Mouse (Mus musculus) CH12.LX (cell line): ENCODE measurements around the gene Macf1. TPM values are rescaled to one million over a fixed set of nuclear protein-coding genes. Genes with fewer than 3 reads are reported as not detected.

ENCODE experiments used
- DNase-seq: peaks from one replicate; pipeline ENCODE4 v3.0.0-alpha.2; 2013; ENCODE audit errors: extremely low read depth
- H3K27ac ChIP-seq: 2 replicates; pipeline ENCODE4 v1.5.1; 2012; ENCODE audit warnings: low read depth, mild to moderate bottlenecking, control low read depth, moderate library complexity; ENCODE audit not compliant: insufficient read depth
- H3K27me3 ChIP-seq: replicated peaks from 2 replicates; pipeline ENCODE3; 2012; ENCODE audit warnings: inconsistent platforms
- H3K36me3 ChIP-seq, 2 experiments: replicated peaks in 1 of 2; 2 replicates each; pipeline versions ENCODE3 to v1.6.1; 2012; ENCODE audit warnings: inconsistent platforms in 1 of 2, low read length in 1 of 2, mild to moderate bottlenecking in 1 of 2, mixed read lengths in 1 of 2, moderate library complexity in 1 of 2; ENCODE audit not compliant: control insufficient read depth in 1 of 2, insufficient read depth in 1 of 2
- H3K4me1 ChIP-seq, 2 experiments: 2 replicates each; pipeline ENCODE4 v1.6.1; 2012; ENCODE audit warnings: inconsistent platforms in 1 of 2, moderate library complexity in 1 of 2; ENCODE audit not compliant: insufficient read depth in 2 of 2, control insufficient read depth in 1 of 2
- H3K4me2 ChIP-seq: 2 replicates; pipeline ENCODE4 v1.6.1; 2012; ENCODE audit warnings: low read depth, mild to moderate bottlenecking, control low read depth; ENCODE audit not compliant: poor library complexity, insufficient read depth, severe bottlenecking
- H3K4me3 ChIP-seq, 3 experiments: fragments of 150-350 bp in 1 of 3; sonication (generic) in 1 of 3; replicated peaks in 1 of 3; 2 replicates each; pipeline versions ENCODE3 to v1.5.1; 2011 to 2012; ENCODE audit warnings: low read depth in 2 of 3, low read length in 2 of 3, mild to moderate bottlenecking in 2 of 3, moderate library complexity in 2 of 3, control low read depth in 1 of 3, improper control_type of control experiment in 1 of 3, inconsistent platforms in 1 of 3, mixed read lengths in 1 of 3; ENCODE audit not compliant: poor library complexity in 1 of 3
- H3K79me2 ChIP-seq: replicated peaks from 2 replicates; pipeline ENCODE4 v1.6.1; 2012; ENCODE audit warnings: mild to moderate bottlenecking, moderate library complexity; ENCODE audit not compliant: control insufficient read depth, poor library complexity, insufficient read depth, severe bottlenecking; ENCODE audit errors: extremely low read depth
- H3K9ac ChIP-seq: 2 replicates; pipeline ENCODE4 v1.6.1; 2012; ENCODE audit warnings: low read depth, mild to moderate bottlenecking, control low read depth, moderate library complexity; ENCODE audit not compliant: insufficient read depth
- H3K9me3 ChIP-seq: replicated peaks from 2 replicates; pipeline ENCODE3; 2012; ENCODE audit warnings: low read length, inconsistent platforms, mixed read lengths
- BHLHE40 ChIP-seq: IDR thresholded peaks from 2 replicates; pipeline ENCODE4 v1.6.1; 2011; ENCODE audit warnings: mild to moderate bottlenecking, low read depth, low read length, improper control_type of control experiment
- CHD1 ChIP-seq: IDR thresholded peaks from 2 replicates; pipeline ENCODE4 v1.6.1; 2012; ENCODE audit warnings: low read depth, low read length, improper control_type of control experiment, inconsistent platforms
- CTCF ChIP-seq, 2 experiments: IDR thresholded peaks in 1 of 2; conservative IDR thresholded peaks in 1 of 2; 2 replicates each; pipeline ENCODE4 v1.5.1; 2011 to 2012; ENCODE audit warnings: low read depth in 2 of 2, low read length in 2 of 2, improper control_type of control experiment in 1 of 2, inconsistent platforms in 1 of 2, mild to moderate bottlenecking in 1 of 2, moderate library complexity in 1 of 2
- E2F4 ChIP-seq: IDR thresholded peaks from 2 replicates; pipeline ENCODE4 v1.6.1; 2011; ENCODE audit warnings: low read depth, low read length, improper control_type of control experiment; ENCODE audit not compliant: insufficient replicate concordance
- ELF1 ChIP-seq: IDR thresholded peaks from 2 replicates; pipeline ENCODE4 v1.6.1; 2014; ENCODE audit warnings: low read depth, mild to moderate bottlenecking, inconsistent platforms, low read length, improper control_type of control experiment
- HCFC1 ChIP-seq: IDR thresholded peaks from 2 replicates; pipeline ENCODE4 v1.6.1; 2012; ENCODE audit warnings: low read depth, mild to moderate bottlenecking, inconsistent platforms, low read length, improper control_type of control experiment
- IRF4 ChIP-seq: IDR thresholded peaks from 2 replicates; pipeline ENCODE4 v1.6.1; 2014; ENCODE audit warnings: low read depth, mild to moderate bottlenecking, inconsistent platforms, low read length, improper control_type of control experiment
- JUN ChIP-seq: IDR thresholded peaks from 2 replicates; pipeline ENCODE4 v1.6.1; 2011; ENCODE audit warnings: low read depth, mild to moderate bottlenecking, low read length, improper control_type of control experiment, moderate library complexity; ENCODE audit not compliant: insufficient read depth
- JUND ChIP-seq: conservative IDR thresholded peaks from 2 replicates; pipeline ENCODE4 v1.6.1; 2011; ENCODE audit warnings: low read depth, low read length, improper control_type of control experiment
- KAT2A ChIP-seq: IDR thresholded peaks from 2 replicates; pipeline ENCODE4 v1.6.1; 2012; ENCODE audit warnings: low read length, improper control_type of control experiment, inconsistent platforms; ENCODE audit not compliant: insufficient replicate concordance
- MEF2A ChIP-seq: IDR thresholded peaks from 2 replicates; pipeline ENCODE4 v1.6.1; 2014; ENCODE audit warnings: low read depth, mild to moderate bottlenecking, inconsistent platforms, low read length, improper control_type of control experiment, borderline replicate concordance
- MXI1 ChIP-seq: IDR thresholded peaks from 2 replicates; pipeline ENCODE4 v1.6.1; 2011; ENCODE audit warnings: mild to moderate bottlenecking, low read depth, low read length, improper control_type of control experiment
- MYC ChIP-seq: IDR thresholded peaks from 2 replicates; pipeline ENCODE4 v1.6.1; 2011; ENCODE audit warnings: low read depth, mild to moderate bottlenecking, improper control_type of control experiment, low read length
- NELFE ChIP-seq: IDR thresholded peaks from 2 replicates; pipeline ENCODE4 v1.6.1; 2011; ENCODE audit warnings: low read depth, low read length, improper control_type of control experiment
- POLR2A ChIP-seq: IDR thresholded peaks from 2 replicates; pipeline ENCODE4 v1.6.1; 2011; ENCODE audit warnings: low read depth, mild to moderate bottlenecking, improper control_type of control experiment, low read length
- POLR2AphosphoS2 ChIP-seq: IDR thresholded peaks from 2 replicates; pipeline ENCODE4 v1.6.1; 2011; ENCODE audit warnings: low read depth, low read length, improper control_type of control experiment
- RAD21 ChIP-seq: IDR thresholded peaks from 2 replicates; pipeline ENCODE4 v1.6.1; 2011; ENCODE audit warnings: low read depth, mild to moderate bottlenecking, low read length, improper control_type of control experiment, moderate library complexity
- RCOR1 ChIP-seq: conservative IDR thresholded peaks from 2 replicates; pipeline ENCODE4 v1.6.1; 2012; ENCODE audit warnings: low read depth, mild to moderate bottlenecking, inconsistent platforms, low read length, improper control_type of control experiment
- SMC3 ChIP-seq: IDR thresholded peaks from 2 replicates; pipeline ENCODE4 v1.6.1; 2011; ENCODE audit warnings: low read depth, low read length, improper control_type of control experiment
- TCF12 ChIP-seq: IDR thresholded peaks from 2 replicates; pipeline ENCODE4 v1.6.1; 2014; ENCODE audit warnings: low read depth, mild to moderate bottlenecking, inconsistent platforms, low read length, improper control_type of control experiment
- USF1 ChIP-seq: IDR thresholded peaks from 2 replicates; pipeline ENCODE4 v1.6.1; 2014; ENCODE audit warnings: low read depth, mild to moderate bottlenecking, inconsistent platforms, low read length, improper control_type of control experiment
- ZC3H11A ChIP-seq: IDR thresholded peaks from 2 replicates; pipeline ENCODE4 v1.6.1; 2012; ENCODE audit warnings: low read depth, mild to moderate bottlenecking, inconsistent platforms, low read length, improper control_type of control experiment
- ZNF384 ChIP-seq: IDR thresholded peaks from 2 replicates; pipeline ENCODE4 v1.6.1; 2012; ENCODE audit warnings: low read depth, low read length, improper control_type of control experiment, inconsistent platforms
- dilution Hi-C: fragments of 300-500 bp; cut with MboI; formaldehyde crosslinking; loops from 2 replicates; pipeline ENCODE4 v1.14.3; 2020; ENCODE audit warnings: low sequenced_read_pairs; ENCODE audit not compliant: extremely low pct_unique_long_range_greater_than_20kb, extremely low pct_ligation_motif_present
- in situ Hi-C: fragments of 300-500 bp; cut with MboI; formaldehyde crosslinking; loops from 3 replicates; pipeline ENCODE4 v1.14.3; 2019; ENCODE audit warnings: low sequenced_read_pairs, low pct_ligation_motif_present, low pct_unique_long_range_greater_than_20kb, mixed read lengths
- polyA plus RNA-seq: library from polyadenylated mRNA; unstranded; fragments of >175 nt; gene quantifications from 2 replicates; pipeline ENCODE4 v1.2.1, GENCODE M21; 2012; ENCODE audit warnings: low read depth; ENCODE audit not compliant: insufficient read length
- total RNA-seq, 2 experiments: library from RNA; depleted of rRNA; stranded (reverse); fragments of 300-350 nt in 1 of 2; fragments of >200 nt in 1 of 2; gene quantifications; 2 replicates each; pipeline ENCODE4 v1.2.3; 2012 to 2014

The Macf1 gene
- total and polyA plus RNA-seq, 3 experiments: 63.3 to 93.3 (median 77.8) TPM

- Histone ChIP-seq H3K27ac (no peak overlapping the region), H3K79me2 (no peaks in the 10 kb centered on the region), H3K9me3 (no peaks in the 10 kb centered on the region), H3K4me1 (no peaks in the 10 kb centered on the region), H3K4me2 (no peak overlapping the region), H3K9ac (no peak overlapping the region), H3K36me3 (peaks cover 72 to 94% of the 10 kb centered on the region in 2 experiments), H3K27me3 (no peaks in the 10 kb centered on the region), H3K4me3 (no peak overlapping the region)
- TF ChIP-seq JUND (no peak), MYC (no peak), HCFC1 (no peak), USF1 (no peak), MXI1 (no peak), CHD1 (no peak), NELFE (no peak)
- dilution Hi-C loops: no loop called here
- in situ Hi-C loops: no loop called here
- no peak for DNase-seq
These were observed 232.2 kb downstream of the Macf1 start for GRCm38 (mm10) chr4:123451991-123452390.

GRCm38 (mm10) chr4:123449304-123449703 lies 234.9 kb downstream of the Macf1 start:
- no peak for DNase-seq
- Histone ChIP-seq H3K9ac (no peak overlapping the region), H3K27me3 (no peaks in the 10 kb centered on the region), H3K9me3 (no peaks in the 10 kb centered on the region), H3K27ac (no peak overlapping the region), H3K4me1 (no peaks in the 10 kb centered on the region), H3K79me2 (no peaks in the 10 kb centered on the region), H3K4me3 (no peak overlapping the region), H3K36me3 (peaks cover 64 to 88% of the 10 kb centered on the region in 2 experiments), H3K4me2 (no peak overlapping the region)
- TF ChIP-seq POLR2A (no peak), RCOR1 (no peak), ELF1 (no peak), E2F4 (no peak), IRF4 (no peak), NELFE (no peak), TCF12 (no peak), JUN (no peak), KAT2A (no peak), SMC3 (no peak), BHLHE40 (no peak), ZNF384 (no peak), POLR2AphosphoS2 (no peak), CTCF (conservative IDR thresholded peaks at IDR 0.05 in 1 of 2, IDR thresholded peaks at IDR 0.05 in 1 of 2; ENCODE audit: low read depth in 2 of 2, low read length in 2 of 2) (no peak), ZC3H11A (no peak), RAD21 (no peak), MEF2A (no peak)
- in situ Hi-C loops: no loop called here
- dilution Hi-C loops: no loop called here
